Mouse (Mus musculus) liver, embryonic 11.5 days (tissue): Measurements from ENCODE around the gene Gm13693. TPM values are rescaled to one million over a fixed set of nuclear protein-coding genes. Genes with fewer than 3 reads are reported as not detected.
"Not testable (repeated sequence)": the region's sequence is repeated elsewhere in the genome, so short reads cannot be mapped to it uniquely, and the experiment has no call there.

Experiments used
- ATAC-seq: fragments of 200-750 bp; cut with Nextera tagmentation; replicated peaks from 2 replicates; pipeline ENCODE4 v1.8.0; 2017; ENCODE audit warnings: moderate number of reproducible peaks, mild to moderate bottlenecking, moderate TSS enrichment, moderate library complexity; ENCODE audit not compliant: low FRiP score
- DNase-seq: peaks from one replicate; pipeline ENCODE4 v3.0.0-alpha.2; 2017; ENCODE audit warnings: low spot score
- H3K27ac ChIP-seq: fragments of 300-500 bp; sonication (generic); 2 replicates; pipeline ENCODE4 v1.5.1; 2014; ENCODE audit warnings: mild to moderate bottlenecking, low read depth, low read length, control low read depth
- H3K27me3 ChIP-seq: fragments of 300-500 bp; sonication (generic); replicated peaks from 2 replicates; pipeline ENCODE4 v1.6.1; 2014; ENCODE audit warnings: low read length, mixed read lengths; ENCODE audit not compliant: control insufficient read depth, insufficient read depth
- H3K36me3 ChIP-seq: fragments of 300-500 bp; sonication (generic); 2 replicates; pipeline ENCODE4 v1.6.1; 2014; ENCODE audit warnings: mild to moderate bottlenecking, low read length, moderate library complexity, mixed read lengths; ENCODE audit not compliant: control insufficient read depth, insufficient read depth
- H3K4me1 ChIP-seq: fragments of 300-500 bp; sonication (generic); replicated peaks from 2 replicates; pipeline ENCODE4 v1.6.1; 2014; ENCODE audit warnings: low read length, mixed read lengths; ENCODE audit not compliant: control insufficient read depth, insufficient read depth
- H3K4me2 ChIP-seq: fragments of 300-500 bp; sonication (generic); 2 replicates; pipeline ENCODE4 v1.6.1; 2014; ENCODE audit warnings: mild to moderate bottlenecking, control low read depth, moderate library complexity
- H3K4me3 ChIP-seq: fragments of 300-500 bp; sonication (generic); 2 replicates; pipeline ENCODE4 v1.5.1; 2014; ENCODE audit warnings: low read depth, low read length, control low read depth
- H3K9ac ChIP-seq: fragments of 300-500 bp; sonication (generic); 2 replicates; pipeline ENCODE4 v1.6.1; 2014; ENCODE audit warnings: low read depth, low read length, control low read depth
- H3K9me3 ChIP-seq: fragments of 300-500 bp; sonication (generic); 2 replicates; pipeline ENCODE4 v1.6.1; 2016; ENCODE audit warnings: low read length, inconsistent platforms, mixed read lengths; ENCODE audit not compliant: control insufficient read depth
- WGBS: fragments of 180-500 bp; shearing (Covaris S2); extraction: QIAGEN DNeasy Blood & Tissue Kit; methylation state at CpG from one replicate; pipeline ENCODE4 v1.1.7; 2014; 5-methylcytosine and 5-hydroxymethylcytosine counted together
- polyA plus RNA-seq: library from polyadenylated mRNA; unstranded; fragments of >200 nt; fragmentation: Nextera tagmentation; extraction: Ambion mirVana; gene quantifications from 2 replicates; pipeline ENCODE4 v1.2.1, GENCODE M21; 2014

Gm13693 gene
- polyA plus RNA-seq, 1 experiment from 2014 or later: not detected

- no CpG with 5 or more reads among the region's 6 CpGs for WGBS
- not testable (repeated sequence) for H3K9ac ChIP-seq, H3K27ac ChIP-seq, H3K4me1 ChIP-seq, DNase-seq, H3K4me3 ChIP-seq, H3K9me3 ChIP-seq, H3K27me3 ChIP-seq, H3K36me3 ChIP-seq, H3K4me2 ChIP-seq, ATAC-seq
These were observed 23.1 kb downstream of the Gm13693 start, which contains the start of gene Gm13697 for GRCm38 (mm10) chr2:83984443-83984842. TSS of gene Gm13697 (plus strand) at chr2:83984743.

GRCm38 (mm10) chr2:83990253-83990652 is 28.9 kb downstream of the Gm13693 start, which contains the start of gene Gm13691:
TSS of gene Gm13691 (plus strand) at chr2:83990553.
- not testable (repeated sequence) for H3K4me1 ChIP-seq, H3K27me3 ChIP-seq, H3K4me2 ChIP-seq, H3K9ac ChIP-seq, H3K4me3 ChIP-seq, H3K9me3 ChIP-seq, H3K27ac ChIP-seq, ATAC-seq, H3K36me3 ChIP-seq, DNase-seq
- no CpG with 5 or more reads among the region's 6 CpGs for WGBS

- H3K4me2 ChIP-seq, H3K9ac ChIP-seq, H3K27me3 ChIP-seq, DNase-seq, H3K36me3 ChIP-seq, H3K9me3 ChIP-seq, ATAC-seq, H3K4me1 ChIP-seq, H3K27ac ChIP-seq, H3K4me3 ChIP-seq: not testable (repeated sequence)
- 25% methylated on average over 7 of the region's 9 CpGs for WGBS
These were observed 32.4 kb downstream of the Gm13693 start for GRCm38 (mm10) chr2:83993639-83994255.

GRCm38 (mm10) chr2:83994526-83994925 is 33.2 kb downstream of the Gm13693 start:
- H3K4me2 ChIP-seq, ATAC-seq, H3K27me3 ChIP-seq, H3K4me3 ChIP-seq, H3K27ac ChIP-seq, H3K36me3 ChIP-seq, H3K4me1 ChIP-seq, H3K9ac ChIP-seq, DNase-seq, H3K9me3 ChIP-seq: not testable (repeated sequence)
- WGBS: no CpG with 5 or more reads among the region's 3 CpGs

GRCm38 (mm10) chr2:84008913-84009312 is 47.6 kb downstream of the Gm13693 start:
- WGBS: 60% methylated on average over 1 of the region's 1 CpGs
- Histone ChIP-seq H3K27ac (no peak overlapping the region), H3K27me3 (no peaks in the 10 kb centered on the region), H3K4me2 (no peak overlapping the region), H3K9ac (no peak overlapping the region), H3K4me3 (no peak overlapping the region), H3K4me1 (peaks cover 4% of the 10 kb centered on the region; the same call in 1 of the 2 replicates), H3K9me3 (no peaks in the 10 kb centered on the region), H3K36me3 (no peaks in the 10 kb centered on the region)
- DNase-seq (no peak), ATAC-seq (no peak)

GRCm38 (mm10) chr2:84009818-84010217 is 48.5 kb downstream of the Gm13693 start:
- Histone ChIP-seq H3K4me3 (no peak overlapping the region), H3K27ac (no peak overlapping the region), H3K36me3 (no peaks in the 10 kb centered on the region), H3K4me2 (no peak overlapping the region), H3K9ac (no peak overlapping the region), H3K27me3 (no peaks in the 10 kb centered on the region), H3K9me3 (no peaks in the 10 kb centered on the region), H3K4me1 (peaks cover 4% of the 10 kb centered on the region; the same call in 1 of the 2 replicates)
- DNase-seq: no peak
- 35% methylated on average over 3 of the region's 3 CpGs for WGBS
- ATAC-seq: no peak

Other genes with a start within 250 kb of the Gm13693 start
- 34.3 and 38.3 TPM in 2 replicates for gene Itgav, start 237.1 kb upstream of the Gm13693 start, polyA plus RNA-seq
- 1.9 and 2.0 TPM in 2 replicates for gene Fam171b, start 148.9 kb upstream of the Gm13693 start, polyA plus RNA-seq
- not detected in 2 replicates for gene Zswim2, start 20.3 kb upstream of the Gm13693 start, polyA plus RNA-seq
- gene Gm13698, start 5.8 kb upstream of the Gm13693 start, polyA plus RNA-seq: not detected in 2 replicates
- gene Gm13695, start 5.8 kb downstream of the Gm13693 start, polyA plus RNA-seq: not detected in 2 replicates
- gene Gm13696, start 11.6 kb downstream of the Gm13693 start, polyA plus RNA-seq: not detected in 2 replicates
- gene Gm13694, start 17.4 kb downstream of the Gm13693 start, polyA plus RNA-seq: not detected in 2 replicates
- gene Gm13697, start 23.2 kb downstream of the Gm13693 start, polyA plus RNA-seq: not detected in 2 replicates
- gene Gm13691, start 29.1 kb downstream of the Gm13693 start, polyA plus RNA-seq: not detected in 2 replicates